ENCODE assay signal across 10 mouse cellular contexts in the genomic region with DNA sequence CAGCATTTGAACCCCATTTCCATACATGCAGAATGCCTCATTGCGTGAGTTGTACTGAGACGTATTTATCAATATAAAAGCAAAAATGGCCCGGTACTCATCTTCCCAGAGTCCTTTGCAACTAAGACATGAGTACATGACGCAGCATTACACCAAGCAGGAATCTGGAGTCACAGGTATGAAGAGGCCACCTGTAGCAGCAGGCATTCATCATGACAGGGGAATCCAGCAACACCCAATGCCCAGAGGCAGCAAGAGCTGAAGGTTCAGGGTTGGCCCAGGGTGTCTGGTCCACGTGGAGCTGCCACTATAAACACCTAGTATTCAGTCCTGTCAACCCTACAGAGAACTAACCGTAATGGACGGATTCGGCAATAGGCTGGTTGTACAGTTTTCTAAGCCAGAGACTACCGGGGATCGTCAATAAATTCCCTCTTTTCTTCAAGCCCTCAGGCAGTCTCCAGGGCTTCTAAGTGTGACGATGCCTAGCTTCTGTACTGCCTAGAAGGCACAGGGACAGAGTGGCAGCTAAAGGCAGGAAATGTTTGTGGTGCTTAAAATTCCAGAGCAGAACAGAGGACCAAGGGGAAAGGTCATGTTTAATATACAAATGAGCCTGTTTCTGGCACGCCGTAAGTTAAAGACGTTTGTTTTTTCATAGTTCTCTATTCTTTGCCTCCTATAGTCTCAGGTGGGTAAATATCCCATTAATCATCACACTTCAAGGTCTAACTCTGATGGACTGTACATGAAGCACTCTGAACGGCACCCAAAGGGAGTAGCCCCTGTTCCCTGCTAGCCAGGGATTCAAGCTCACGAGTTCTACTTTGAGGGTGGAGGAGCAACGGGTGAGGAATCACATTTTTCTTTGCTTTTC.
DNase-seq lines count a peak whose midpoint lies in the region; ATAC-seq lines count a peak whose summit lies in the region.
"Had no signal": no experiment of that assay in that cellular context is flagged by ENCODE, and none has a peak within 500 bp of the region (broad histone marks: within the 10 kb centered on the region; RNA-seq: fewer than 3 reads in every experiment).

No protein-coding gene starts in this region.

- DNase-seq in heart, adult 8-10 months (ENCODE audit: low spot score): no peak
- peak; percentile 45 to 64 for DNase-seq in kidney, postnatal 25 days
- DNase-seq in lung, postnatal 36 days: peak; percentile 59
- no peak for DNase-seq in frontal cortex, postnatal 36 days (ENCODE audit: low spot score in 2 of 2)
- no peak for DNase-seq in left cerebral cortex, postnatal 4 days
- DNase-seq in layer of hippocampus, adult 8-10 months (ENCODE audit: low spot score in 2 of 2): no peak
- DNase-seq: thymus, postnatal 14 days had no signal

- H3K4me3 ChIP-seq in heart, embryonic 13.5 days: no peak overlapping the region
- H3K4me3 ChIP-seq in embryonic facial prominence, embryonic 13.5 days: no peak overlapping the region

- peak overlapping the region; percentile 45 for H3K4me2 ChIP-seq in heart, embryonic 13.5 days
- H3K4me2 ChIP-seq in embryonic facial prominence, embryonic 13.5 days: no peak overlapping the region

- no peaks in the 10 kb centered on the region for H3K27me3 ChIP-seq in heart, embryonic 13.5 days (replicated peaks)
- no peaks in the 10 kb centered on the region for H3K27me3 ChIP-seq in embryonic facial prominence, embryonic 13.5 days
- H3K27me3 ChIP-seq: CH12.LX had no signal

- 40% methylated on average over 17 of the region's 17 CpGs for WGBS in heart, embryonic 13.5 days
- WGBS in embryonic facial prominence, embryonic 13.5 days: 47% methylated on average over 17 of the region's 17 CpGs

- H3K36me3 ChIP-seq in heart, embryonic 13.5 days: 0 out of 2 replicates have a peak, but pooled peaks cover 3% of the 10 kb centered on the region
- H3K36me3 ChIP-seq in embryonic facial prominence, embryonic 13.5 days: no peaks in the 10 kb centered on the region

- 0 out of 2 replicates have a peak, but pooled peaks cover 6% of the 10 kb centered on the region for H3K9me3 ChIP-seq in heart, embryonic 13.5 days
- no peaks in the 10 kb centered on the region for H3K9me3 ChIP-seq in embryonic facial prominence, embryonic 13.5 days

- peak overlapping the region; percentile 60 for H3K27ac ChIP-seq in heart, embryonic 13.5 days (replicated peaks)
- no peak overlapping the region for H3K27ac ChIP-seq in embryonic facial prominence, embryonic 13.5 days

- peaks cover 28% of the 10 kb centered on the region for H3K4me1 ChIP-seq in heart, embryonic 13.5 days
- H3K4me1 ChIP-seq in embryonic facial prominence, embryonic 13.5 days: peaks cover 16% of the 10 kb centered on the region

- intact Hi-C loops in left cerebral cortex, postnatal 4 days (cut with DNase I): no loop called here

- H3K9ac ChIP-seq in heart, embryonic 13.5 days: peak overlapping the region; percentile 19
- H3K9ac ChIP-seq in embryonic facial prominence, embryonic 13.5 days: 0 out of 2 replicates have a peak overlapping the region, but pooled peaks have one; percentile 8

- no peak for ATAC-seq in heart, embryonic 13.5 days (ENCODE audit: extremely low read depth, insufficient number of reproducible peaks, low FRiP score, low TSS enrichment)
- no peak for ATAC-seq in embryonic facial prominence, embryonic 13.5 days (ENCODE audit: insufficient number of reproducible peaks, insufficient read depth, low FRiP score, low TSS enrichment, low read depth)

Comparison
In these comparisons a context has a peak if more than half of its experiments do, and no peak if none do; other contexts are left out.
1. DNase-seq: peak in kidney, postnatal 25 days (2 of 2) and lung, postnatal 36 days (single experiment); none in heart, adult 8-10 months (single experiment), frontal cortex, postnatal 36 days (0 of 2), left cerebral cortex, postnatal 4 days (single experiment) and layer of hippocampus, adult 8-10 months (0 of 2).